Mouse (Mus musculus) c-Kit-positive CD71-negative TER-119-negative erythroid progenitor cells, embryonic 14.5 days (primary cell): ENCODE results near the gene Usp2.

ENCODE experiments used
- DNase-seq: peaks from one replicate; pipeline ENCODE4 v3.0.0-alpha.2; 2013; ENCODE audit warnings: low read depth

Gene Usp2

GRCm38 (mm10) chr9:44046426-44046825 lies 20.4 kb upstream of the Usp2 start:
- no peak for DNase-seq

GRCm38 (mm10) chr9:44047071-44047470 lies 19.8 kb upstream of the Usp2 start:
- no peak for DNase-seq

GRCm38 (mm10) chr9:44047571-44048490 lies 19.0 kb upstream of the Usp2 start:
- no peak for DNase-seq

- no peak for DNase-seq
These were observed 18.1 kb upstream of the Usp2 start for GRCm38 (mm10) chr9:44048541-44049380.

- DNase-seq: no peak
These were observed 17.2 kb upstream of the Usp2 start for GRCm38 (mm10) chr9:44049381-44050165.

- no peak for DNase-seq
These were observed 14.0 kb upstream of the Usp2 start for GRCm38 (mm10) chr9:44052855-44053254.

- no peak for DNase-seq
These were observed 12.9 kb upstream of the Usp2 start for GRCm38 (mm10) chr9:44053936-44054335.

- DNase-seq: no peak
These were observed 8.2 kb upstream of the Usp2 start for GRCm38 (mm10) chr9:44058606-44059005.

- DNase-seq: no peak
These were observed 1.6 kb upstream of the Usp2 start for GRCm38 (mm10) chr9:44065177-44065576.

- DNase-seq: no peak
These were observed 579 bp downstream of the Usp2 start for GRCm38 (mm10) chr9:44067241-44067959.

GRCm38 (mm10) chr9:44067960-44068330 lies 1.1 kb downstream of the Usp2 start:
- no peak for DNase-seq

GRCm38 (mm10) chr9:44069252-44069651 lies 2.4 kb downstream of the Usp2 start:
- DNase-seq: no peak

- no peak for DNase-seq
These were observed 3.5 kb downstream of the Usp2 start for GRCm38 (mm10) chr9:44070113-44070843.

GRCm38 (mm10) chr9:44070844-44071231 lies 4.0 kb downstream of the Usp2 start:
- no peak for DNase-seq

- DNase-seq: no peak
These were observed 5.2 kb downstream of the Usp2 start for GRCm38 (mm10) chr9:44071914-44072598.

- no peak for DNase-seq
These were observed 5.7 kb downstream of the Usp2 start for GRCm38 (mm10) chr9:44072599-44072915.

- DNase-seq: no peak
These were observed 6.3 kb downstream of the Usp2 start for GRCm38 (mm10) chr9:44073115-44073514.

GRCm38 (mm10) chr9:44074395-44075275 lies 7.8 kb downstream of the Usp2 start:
- DNase-seq: no peak

GRCm38 (mm10) chr9:44075276-44075995 lies 8.6 kb downstream of the Usp2 start:
- DNase-seq: no peak
